8 mouse cellular contexts compared by ENCODE assay signal in genomic region chr10:18318916-18319481, GRCm38 (mm10). TPM values are rescaled to one million over a fixed set of nuclear protein-coding genes. Genes with fewer than 3 reads are reported as not detected.
A peak's percentile ranks its signal among the peaks of the same experiment; 100 is the strongest.
DNase-seq lines count a peak whose midpoint lies in the region; ATAC-seq and TF ChIP-seq lines count a peak whose summit lies in the region.

Nhsl1 (plus strand) TSS chr10:18318985.

- peak within 1 kb of the TSS; percentile 26; the same call in 1 of the 2 replicates for H3K27ac ChIP-seq in brown adipose tissue, adult 24 weeks (replicated peaks; ENCODE audit: low read depth, low read length)
- H3K27ac ChIP-seq in hindbrain, embryonic 10.5 days = peak within 1 kb of the TSS; percentile 98

- H3K4me3 ChIP-seq in G1E (ENCODE audit: low read depth, low read length) = peak within 1 kb of the TSS; percentile 2; the same call in 1 of the 2 replicates
- peak within 1 kb of the TSS; percentile 73 for H3K4me3 ChIP-seq in brown adipose tissue, adult 24 weeks (ENCODE audit: insufficient read depth, low read depth, low read length)
- peak within 1 kb of the TSS; percentile 87 for H3K4me3 ChIP-seq in hindbrain, embryonic 10.5 days

- no peak for DNase-seq in G1E (ENCODE audit: low spot score)
- DNase-seq in hindbrain, embryonic 10.5 days (ENCODE audit: low spot score) = peak; percentile 77
- DNase-seq in layer of hippocampus, postnatal 14 days (ENCODE audit: low spot score in 2 of 2) = peak; percentile 24 to 37
- peak; percentile 79 for DNase-seq in lung, postnatal 14 days
- DNase-seq in right cerebral cortex, postnatal 10 days (ENCODE audit: low spot score in 2 of 2) = peak; percentile 40 to 53
- DNase-seq in urinary bladder, postnatal 36 days (ENCODE audit: low spot score in 2 of 2) = peak; percentile 62 to 63

- no peaks in the 10 kb centered on the region for H3K27me3 ChIP-seq in G1E (ENCODE audit: insufficient read depth, low read length)
- H3K27me3 ChIP-seq in hindbrain, embryonic 10.5 days (ENCODE audit: insufficient read depth, poor library complexity, severe bottlenecking) = peaks cover 4% of the 10 kb centered on the region

- TF ChIP-seq CTCF in G1E (IDR thresholded peaks at IDR 0.05; ENCODE audit: low read depth, low read length) = no peak

- under 1% methylated on average over 63 of the region's 63 CpGs for WGBS in hindbrain, embryonic 10.5 days

- no peaks in the 10 kb centered on the region for H3K36me3 ChIP-seq in G1E (replicated peaks)
- no peaks in the 10 kb centered on the region for H3K36me3 ChIP-seq in hindbrain, embryonic 10.5 days

- no peaks in the 10 kb centered on the region for H3K4me1 ChIP-seq in G1E (ENCODE audit: insufficient read depth, low read depth, low read length)
- no peaks in the 10 kb centered on the region for H3K4me1 ChIP-seq in brown adipose tissue, adult 24 weeks (ENCODE audit: control insufficient read depth, insufficient read depth, insufficient read length, low read length)
- H3K4me1 ChIP-seq in hindbrain, embryonic 10.5 days (replicated peaks) = peaks cover 41% of the 10 kb centered on the region

- peaks cover 11% of the 10 kb centered on the region for H3K9me3 ChIP-seq in G1E (replicated peaks)
- peaks cover 3% of the 10 kb centered on the region; the same call in 1 of the 2 replicates for H3K9me3 ChIP-seq in hindbrain, embryonic 10.5 days

- no peak for ATAC-seq in G1E (ENCODE audit: extremely low read depth, insufficient number of reproducible peaks, low FRiP score, poor library complexity, severe bottlenecking)
- peak; percentile 31 for ATAC-seq in frontal cortex, adult (ENCODE audit: low TSS enrichment)

RNA-seq across cellular contexts. Expression of gene Nhsl1, which starts in this region (rescaled TPM):
- not detected in 2 replicates for total RNA-seq in G1E (2014; fragmentation: Nextera tagmentation)
- total RNA-seq in G1E (2017) = 0.22 and 0.23 TPM in 2 replicates
- polyA plus RNA-seq in G1E (2012) = not detected in 2 replicates
- polyA plus RNA-seq in brown adipose tissue, adult 24 weeks (2012; ENCODE audit: insufficient read depth, insufficient read length, missing spikeins) = 0.50 and 1.6 TPM in 2 replicates
- polyA plus RNA-seq in hindbrain, embryonic 10.5 days (2016; fragmentation: Nextera tagmentation; extraction: Ambion mirVana) = 15.2 and 15.7 TPM in 2 replicates
- total RNA-seq in layer of hippocampus, postnatal 14 days (2021) = 10 to 100 TPM; 69.3 to 72.7 TPM

Comparison
In these comparisons a context has a peak if more than half of its experiments do, and no peak if none do; other contexts are left out.
1. RNA of gene Nhsl1 (total RNA-seq): 69.3 to 72.7 TPM in layer of hippocampus, postnatal 14 days; 0.22 to 0.23 TPM in G1E; every median in the first group is over 10 times any median in the second.
2. H3K4me3 ChIP-seq: peak in every context shown above with its lines; median percentile 87 in hindbrain, embryonic 10.5 days; 73 in brown adipose tissue, adult 24 weeks; 2 in G1E.